Mouse (Mus musculus): ENCODE measurements around the gene Fam110a.

The Fam110a gene

DNA sequence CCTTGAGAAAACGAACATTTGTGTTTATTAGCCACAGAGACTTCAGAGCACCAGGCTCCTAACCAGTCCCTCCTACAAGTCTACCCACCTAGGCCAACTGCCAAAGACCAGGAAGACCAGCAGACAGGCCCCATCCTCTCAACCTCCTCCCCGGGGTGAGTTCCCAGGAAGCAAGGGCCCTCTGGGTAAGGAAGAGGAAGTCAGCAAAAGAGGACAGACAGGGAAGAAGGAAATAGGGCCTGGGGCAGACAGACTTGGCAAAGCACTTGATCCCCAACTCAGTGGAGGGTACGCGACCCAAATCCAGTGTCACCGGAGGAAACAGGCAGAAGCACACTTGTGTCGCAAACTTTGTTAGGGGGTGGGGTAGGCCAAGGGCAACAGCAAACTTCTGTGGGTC lies 10.6 kb downstream of the Fam110a start:
- no peak for DNase-seq

DNA sequence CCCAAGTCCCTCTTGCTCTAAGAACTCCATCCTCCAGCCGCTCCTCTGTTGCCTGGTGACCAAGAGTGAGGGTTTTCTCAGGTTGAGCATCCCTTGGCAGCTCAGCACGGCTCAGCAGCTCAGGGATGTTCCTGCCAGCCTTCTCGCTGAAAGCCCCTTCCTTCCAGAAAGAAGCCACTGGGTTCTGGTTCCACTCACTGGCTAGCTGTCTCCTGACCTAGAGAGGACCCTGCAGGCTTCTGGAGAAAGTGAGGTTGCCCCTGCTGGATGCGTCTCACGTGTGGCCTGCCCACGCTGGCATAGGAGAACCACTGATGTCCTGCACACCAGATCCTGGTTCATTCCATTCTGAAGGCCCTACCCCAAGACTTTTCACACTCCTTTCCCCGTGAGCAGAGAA lies 11.0 kb downstream of the Fam110a start:
- no peak for DNase-seq

DNA sequence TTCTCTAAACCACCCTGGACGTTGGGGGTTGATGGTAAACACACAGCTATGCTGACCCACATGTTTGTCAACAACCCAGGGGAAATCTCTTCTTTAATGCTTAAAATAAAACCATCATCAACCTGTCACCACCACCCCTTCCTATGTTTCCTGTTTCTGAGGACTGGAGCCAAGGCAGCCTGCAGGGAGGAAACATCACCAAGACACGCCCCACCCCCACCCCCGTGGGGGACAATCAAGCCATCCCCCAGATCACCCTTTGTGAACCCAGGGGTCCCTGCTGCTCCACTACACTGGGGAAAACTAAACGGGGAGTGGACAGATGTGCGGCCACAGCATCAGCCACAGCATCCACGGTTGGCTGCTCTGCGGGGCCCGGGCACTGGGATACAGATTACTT lies 11.6 kb downstream of the Fam110a start:
- no peak for DNase-seq

DNA sequence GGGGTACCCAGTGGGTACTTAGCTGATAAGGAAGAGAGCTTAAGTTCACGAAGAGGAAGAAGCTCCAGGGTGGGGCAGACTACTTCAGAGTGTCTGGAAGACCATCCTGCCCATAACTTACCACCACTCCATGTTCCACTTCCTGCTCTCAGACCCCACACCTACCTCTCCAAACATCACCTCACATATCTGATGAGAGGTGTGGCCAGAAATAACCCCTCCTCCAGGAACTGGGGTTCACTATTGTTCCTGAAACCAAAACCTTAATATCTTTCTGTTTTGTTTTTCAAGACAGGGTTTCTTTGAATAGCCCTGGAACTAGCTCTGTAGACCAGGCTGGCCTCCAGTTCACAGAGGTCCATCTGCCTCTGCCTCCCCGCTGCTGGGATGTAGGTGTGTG lies 12.2 kb downstream of the Fam110a start:
- DNase-seq = no peak

GRCm38 (mm10) chr2:151967176-151967750 lies 12.8 kb downstream of the Fam110a start:
- no peak for DNase-seq

- DNase-seq = no peak
Observed at GRCm38 (mm10) chr2:151964052-151964451, 16.0 kb downstream of the Fam110a start.

DNA sequence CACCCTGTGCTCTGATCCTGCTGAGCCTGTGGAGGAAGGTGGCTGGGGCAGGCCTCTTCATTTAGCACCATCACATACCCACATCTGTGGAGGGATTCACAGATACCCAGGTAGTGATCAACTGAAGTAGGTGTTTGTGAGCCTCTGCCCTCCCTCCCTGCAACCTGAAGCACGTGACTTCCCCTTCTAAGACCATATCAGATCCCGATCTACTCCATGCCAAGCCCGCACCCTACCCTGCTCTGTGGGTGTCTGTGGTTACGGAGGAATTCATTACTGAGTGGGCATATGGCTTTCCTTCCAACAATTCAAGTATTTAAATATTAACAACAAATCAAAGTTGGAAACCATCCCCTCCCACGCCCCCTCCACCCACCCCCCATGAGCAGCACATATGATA lies 16.7 kb downstream of the Fam110a start:
- no peak for DNase-seq

DNA sequence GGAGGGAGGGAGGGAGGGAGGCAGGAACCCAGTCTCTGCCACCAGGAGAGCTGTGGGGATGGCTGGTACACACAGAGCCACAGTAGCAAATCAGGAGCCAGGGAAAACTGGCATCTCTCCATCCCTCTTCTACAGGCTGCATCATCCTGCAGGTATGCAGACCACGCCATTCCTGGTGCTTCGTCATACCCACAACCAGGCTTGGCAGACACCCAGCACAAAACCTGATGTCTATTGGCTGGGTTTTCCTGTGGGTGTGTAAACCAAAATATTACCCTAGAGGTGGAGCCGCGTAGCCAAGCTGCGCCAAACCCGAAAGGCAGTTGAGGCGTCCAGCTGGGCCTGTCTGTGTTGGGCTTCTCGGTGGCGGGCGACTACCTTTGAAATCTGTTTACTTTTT lies 17.5 kb downstream of the Fam110a start:
- DNase-seq = peak; percentile 91

GRCm38 (mm10) chr2:151961284-151962196 lies 18.5 kb downstream of the Fam110a start:
- DNase-seq = no peak

- DNase-seq = no peak
Observed at GRCm38 (mm10) chr2:151959274-151959673, 20.7 kb downstream of the Fam110a start.

GRCm38 (mm10) chr2:151956500-151957137 lies 23.4 kb downstream of the Fam110a start:
- no peak for DNase-seq

GRCm38 (mm10) chr2:151953665-151954064 lies 26.4 kb downstream of the Fam110a start:
- no peak for DNase-seq

DNA sequence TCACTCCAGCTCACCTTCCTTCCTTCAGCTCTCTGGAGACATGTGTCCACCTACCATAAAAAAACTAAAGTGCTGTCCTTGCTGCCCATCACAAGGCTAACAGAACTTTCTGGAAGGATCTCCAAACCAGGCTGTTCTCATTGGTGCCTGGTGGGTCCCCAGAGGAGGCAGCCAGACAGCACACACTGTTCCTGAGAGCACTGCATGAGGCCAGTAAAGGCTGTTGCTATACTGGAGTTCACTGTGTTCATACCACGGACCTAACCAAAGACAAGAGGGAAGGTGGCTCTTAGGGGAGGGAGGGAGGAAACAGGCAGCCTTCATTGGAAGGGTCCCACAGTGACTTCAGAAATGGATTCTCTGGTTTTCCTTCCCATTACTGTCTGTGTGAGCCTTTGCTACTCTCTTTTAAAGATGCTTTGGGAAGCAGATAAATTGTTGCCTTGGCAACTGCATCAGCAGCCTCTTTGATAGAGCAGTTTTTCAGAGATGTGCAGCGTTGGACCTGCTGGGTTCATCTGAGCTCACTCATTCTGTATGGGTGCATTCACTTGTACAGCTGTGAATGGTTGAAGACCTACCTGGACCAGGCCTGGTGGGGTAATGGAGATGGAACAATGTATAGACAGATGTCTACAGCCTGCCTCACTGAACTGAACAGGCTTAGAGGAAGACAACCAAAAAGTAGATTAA lies 30.8 kb downstream of the Fam110a start:
- DNase-seq = no peak

- no peak for DNase-seq
Observed at GRCm38 (mm10) chr2:151948311-151948710, 31.7 kb downstream of the Fam110a start.

- DNase-seq = no peak
Observed at GRCm38 (mm10) chr2:151947617-151948016, 32.4 kb downstream of the Fam110a start.

DNA sequence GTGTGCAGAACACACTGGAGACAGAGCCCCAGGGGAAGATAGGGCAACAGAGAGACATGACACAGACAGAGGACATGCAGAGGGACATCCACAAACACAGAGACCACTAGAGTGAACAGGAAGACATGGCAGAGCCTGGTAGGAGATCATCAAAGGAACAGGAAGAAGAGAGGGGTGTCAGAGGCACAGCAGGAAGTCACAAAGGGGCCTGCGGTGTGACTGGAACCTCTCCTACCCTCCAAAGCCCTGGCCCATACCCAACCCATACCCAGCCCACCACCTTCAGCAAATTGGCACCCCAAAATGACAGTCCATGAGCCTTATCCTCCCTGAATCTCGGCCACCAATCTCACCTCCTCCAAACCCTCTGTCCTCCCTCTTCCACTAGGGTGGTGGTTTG lies 35.9 kb downstream of the Fam110a start:
- no peak for DNase-seq

GRCm38 (mm10) chr2:151941269-151941668 lies 38.8 kb downstream of the Fam110a start:
- DNase-seq = no peak

DNA sequence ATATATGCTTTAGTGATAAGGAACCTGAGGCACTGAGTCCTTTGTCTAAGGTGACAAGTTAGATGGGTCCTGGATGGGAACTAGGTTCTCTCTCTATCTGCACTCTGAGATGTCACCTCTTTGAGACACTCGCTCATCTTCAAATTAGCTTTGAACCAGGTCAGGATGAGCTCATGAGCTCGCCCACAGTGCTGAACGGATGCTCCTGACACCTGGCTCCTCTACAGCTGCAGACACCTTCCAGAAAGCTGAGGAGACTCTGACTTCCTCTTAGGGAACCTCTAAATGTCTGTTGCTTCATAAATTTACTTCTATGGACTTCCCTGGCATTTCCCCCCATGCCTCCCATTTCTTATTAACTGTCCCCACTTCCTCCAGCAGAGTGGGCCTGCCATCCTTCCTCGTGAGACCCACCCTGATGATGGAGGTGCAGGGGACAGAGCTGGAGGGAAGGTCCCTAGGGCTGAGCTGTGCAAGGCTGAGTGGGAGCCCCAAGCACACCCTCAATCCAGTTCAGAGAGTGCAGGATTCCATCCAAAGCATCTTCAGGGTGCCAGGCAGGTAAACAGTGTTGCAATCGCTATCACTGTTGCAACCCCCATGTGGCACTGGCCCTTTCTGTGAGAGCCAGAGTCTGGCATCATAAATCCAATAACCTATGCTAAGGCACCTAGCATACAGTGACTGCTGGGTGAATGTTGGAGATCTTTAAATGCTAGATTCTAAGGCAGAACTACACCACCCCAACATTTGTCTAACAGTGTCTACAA lies 40.2 kb downstream of the Fam110a start:
- no peak for DNase-seq

GRCm38 (mm10) chr2:151938780-151939200 lies 41.2 kb downstream of the Fam110a start:
- no peak for DNase-seq

DNA sequence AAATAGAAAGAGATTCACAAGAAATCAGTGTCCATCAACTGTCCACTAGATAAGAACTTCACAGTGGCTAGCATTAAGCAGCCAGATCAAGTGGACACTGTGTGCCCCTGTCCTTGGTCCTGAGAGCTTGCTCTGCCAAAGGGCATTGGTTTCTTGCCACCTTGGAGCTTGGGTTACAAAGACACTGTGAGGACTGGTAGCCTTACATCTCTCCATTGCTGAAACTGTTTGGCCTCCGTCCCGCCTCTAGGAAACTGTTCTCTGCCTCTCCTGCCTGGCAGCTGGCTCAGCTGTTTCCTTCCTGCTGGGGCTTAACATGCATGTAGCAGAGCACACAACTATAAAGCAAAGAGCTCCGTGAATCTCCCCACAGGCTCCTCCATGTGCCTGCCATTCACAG lies 42.1 kb downstream of the Fam110a start:
- no peak for DNase-seq

DNA sequence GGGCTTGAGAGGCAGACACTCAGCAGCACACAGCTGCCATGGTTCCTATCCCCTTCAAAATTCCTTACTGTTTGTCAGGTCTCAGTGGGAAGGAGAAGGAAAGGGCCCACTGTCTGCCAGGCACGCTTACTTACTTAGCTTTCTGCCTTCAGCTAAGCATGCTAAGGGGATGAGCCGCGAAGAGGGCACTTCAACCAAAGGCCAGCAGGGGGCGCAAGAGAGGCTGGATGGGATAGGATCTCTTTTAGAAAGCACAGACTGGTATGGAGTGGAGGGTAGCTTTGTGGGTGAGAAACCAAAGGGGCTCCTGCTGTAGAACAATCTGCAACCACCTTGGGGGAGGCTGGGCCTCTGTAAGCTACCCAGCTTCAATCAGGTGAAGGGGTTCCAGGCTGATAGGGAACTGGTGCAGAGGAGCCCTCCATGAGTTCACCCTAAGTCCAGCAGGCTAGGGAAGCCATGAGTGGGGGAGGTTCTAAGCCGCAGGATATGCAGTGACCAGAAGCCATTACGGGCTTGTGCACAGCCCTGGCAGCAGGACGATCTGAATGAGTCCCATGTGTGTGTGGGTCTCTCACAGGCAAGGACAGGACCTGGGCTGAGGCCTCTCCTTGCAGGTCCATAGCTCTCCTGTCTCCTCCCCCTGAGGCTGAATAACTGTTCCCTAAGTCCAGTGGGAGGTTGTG lies 49.5 kb downstream of the Fam110a start:
- DNase-seq = peak; percentile 63

- DNase-seq = no peak
Observed at GRCm38 (mm10) chr2:151927103-151927502, 52.9 kb downstream of the Fam110a start.
